Mouse (Mus musculus): ENCODE measurements at regions not wholly inside any gene's neighbourhood (a gene's known extent, or its start where the extent isn't known, plus 50 kb on each side); places are given as distances from the start of the nearest gene placed in this dataset.

DNA sequence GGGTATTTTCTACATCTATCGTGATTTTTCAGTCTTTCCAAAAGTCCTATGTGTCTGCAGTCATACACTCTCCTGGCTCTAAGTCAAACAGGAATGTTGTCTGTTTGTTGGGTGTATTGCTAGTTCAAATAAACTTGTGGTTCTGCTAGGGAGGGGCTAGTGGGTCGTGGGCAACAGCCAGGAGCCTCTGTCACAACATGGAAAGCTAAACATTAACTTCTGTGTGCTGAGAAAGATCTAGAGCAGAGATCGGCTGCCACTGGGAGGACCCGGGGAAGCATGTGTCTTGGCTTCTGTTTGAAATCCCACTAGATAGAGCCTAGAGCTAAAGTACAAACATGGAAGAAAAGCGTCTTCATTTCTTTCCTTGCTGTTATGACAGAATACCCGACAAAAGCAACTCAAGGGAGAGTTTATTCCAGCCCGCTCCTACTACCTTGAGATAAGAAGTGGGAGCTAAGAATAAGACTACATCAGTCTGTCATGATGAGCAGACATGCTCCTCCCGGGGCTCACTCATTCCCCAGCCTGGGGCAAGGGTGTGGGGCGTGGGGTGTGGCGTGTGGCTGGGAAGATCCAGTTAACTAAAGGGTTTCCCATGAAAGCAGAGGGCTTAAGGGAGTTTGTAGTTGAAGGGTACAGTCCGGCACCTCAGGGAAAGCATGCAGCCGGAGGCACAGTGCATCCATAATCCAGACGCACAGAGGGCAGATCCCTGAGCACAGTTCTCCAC is 190.7 kb downstream of the Rybp start:
- Histone ChIP-seq H3K36me3 (ENCODE audit: control insufficient read depth, insufficient read depth) (no peaks in the 10 kb centered on the region), H3ac (ENCODE audit: control insufficient read depth, insufficient read length) (no peak overlapping the region), H3K4me3 (no peak overlapping the region), H3K79me2 (ENCODE audit: control insufficient read depth, insufficient read depth) (no peaks in the 10 kb centered on the region), H3K27me3 (ENCODE audit: control insufficient read depth, insufficient read depth, insufficient read length) (peaks cover 26% of the 10 kb centered on the region), H3K4me2 (ENCODE audit: low read depth) (no peak overlapping the region)
- no peak for TF ChIP-seq USF1 (IDR thresholded peaks at IDR 0.05; ENCODE audit: low read depth)
- TF ChIP-seq SRF (IDR thresholded peaks at IDR 0.05; ENCODE audit: control insufficient read depth, insufficient read length, low read depth), result no peak
- no peak for TF ChIP-seq CEBPB (IDR thresholded peaks at IDR 0.05; ENCODE audit: insufficient read depth, poor library complexity, severe bottlenecking)
- no peak for TF ChIP-seq POLR2AphosphoS2 (IDR thresholded peaks at IDR 0.05; ENCODE audit: insufficient read length, low read depth)
- TF ChIP-seq REST (IDR thresholded peaks at IDR 0.05; ENCODE audit: insufficient read depth, insufficient read length), result no peak
- TF ChIP-seq POLR2A (IDR thresholded peaks at IDR 0.05; ENCODE audit: insufficient read length, low read depth), result no peak
- TF ChIP-seq TCF3 (IDR thresholded peaks at IDR 0.05; ENCODE audit: insufficient read length, low read depth), result no peak
- TF ChIP-seq TCF12 (IDR thresholded peaks at IDR 0.05; ENCODE audit: insufficient read depth, poor library complexity, severe bottlenecking), result no peak
- no peak for TF ChIP-seq MYOD1 (IDR thresholded peaks at IDR 0.05; ENCODE audit: control insufficient read depth in 1 of 3, insufficient read length in 2 of 3, low read depth in 2 of 3)
- TF ChIP-seq MYOG (IDR thresholded peaks at IDR 0.05; ENCODE audit: control insufficient read depth in 1 of 3, insufficient read depth in 1 of 3, insufficient read length in 2 of 3, low read depth in 2 of 3), result no peak
- TF ChIP-seq MAX (IDR thresholded peaks at IDR 0.05; ENCODE audit: low read depth), result no peak
- no peak for TF ChIP-seq E2F4 (IDR thresholded peaks at IDR 0.05; ENCODE audit: insufficient read depth)

DNA sequence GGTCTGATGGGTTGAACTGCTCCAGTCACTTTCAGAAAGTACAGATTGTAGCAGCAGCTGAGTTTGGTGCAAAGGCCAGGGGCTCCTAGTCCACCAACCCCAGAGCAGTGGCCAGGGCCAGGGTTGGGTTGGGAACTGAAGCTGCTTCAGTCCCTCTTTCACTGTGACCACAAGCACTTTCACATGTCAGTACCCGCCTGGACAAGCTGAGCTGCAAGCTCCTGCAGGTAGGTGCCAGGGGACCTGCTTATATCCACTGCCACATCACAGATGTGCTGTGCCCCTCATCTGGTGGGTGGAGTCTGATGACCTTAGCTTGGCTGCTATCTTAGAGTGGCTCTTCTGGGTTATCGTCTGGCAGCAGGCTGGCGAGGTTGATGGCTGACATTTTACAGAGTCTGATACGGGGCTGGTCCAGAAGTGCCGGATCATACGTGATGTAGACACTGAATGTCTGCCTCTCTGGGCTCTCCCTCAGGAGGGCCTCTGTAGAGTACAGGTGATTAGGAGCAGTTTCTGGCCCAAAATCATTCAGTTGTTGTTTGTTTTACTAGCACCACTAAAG is 192.6 kb downstream of the Rybp start:
- Histone ChIP-seq H3K4me3 (no peak overlapping the region), H3K79me2 (ENCODE audit: control insufficient read depth, insufficient read depth) (no peaks in the 10 kb centered on the region), H3ac (ENCODE audit: control insufficient read depth, insufficient read length) (no peak overlapping the region), H3K4me2 (ENCODE audit: low read depth) (no peak overlapping the region), H3K27me3 (ENCODE audit: control insufficient read depth, insufficient read depth, insufficient read length) (peaks cover 30% of the 10 kb centered on the region), H3K36me3 (ENCODE audit: control insufficient read depth, insufficient read depth) (no peaks in the 10 kb centered on the region)
- TF ChIP-seq POLR2AphosphoS2 (IDR thresholded peaks at IDR 0.05; ENCODE audit: insufficient read length, low read depth) (no peak), POLR2A (IDR thresholded peaks at IDR 0.05; ENCODE audit: insufficient read length, low read depth) (no peak), SRF (IDR thresholded peaks at IDR 0.05; ENCODE audit: control insufficient read depth, insufficient read length, low read depth) (no peak), MAX (IDR thresholded peaks at IDR 0.05; ENCODE audit: low read depth) (no peak), USF1 (IDR thresholded peaks at IDR 0.05; ENCODE audit: low read depth) (no peak), MYOG (IDR thresholded peaks at IDR 0.05; ENCODE audit: control insufficient read depth in 1 of 3, insufficient read depth in 1 of 3, insufficient read length in 2 of 3, low read depth in 2 of 3) (no peak)

DNA sequence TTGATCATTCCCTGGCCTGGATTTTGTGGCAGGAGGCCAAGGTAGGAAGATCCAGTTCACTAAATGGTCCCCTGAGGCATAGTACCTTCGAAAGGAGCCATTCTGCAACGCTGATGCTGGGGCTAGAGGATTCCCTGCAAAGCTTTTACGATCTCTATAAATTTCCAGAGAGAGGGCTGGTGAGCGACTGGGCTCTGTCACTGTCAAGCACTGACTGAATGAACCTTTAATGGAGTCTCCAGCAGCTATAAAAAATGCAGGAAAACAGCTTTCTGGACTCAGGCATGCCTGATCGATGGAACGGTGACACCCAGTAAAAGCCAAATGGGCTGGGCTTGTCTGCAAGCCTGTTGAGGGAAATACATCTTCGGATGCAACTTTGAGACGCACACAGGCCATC is 194.4 kb downstream of the Rybp start:
- no peak overlapping the region for H3K4me2 ChIP-seq (ENCODE audit: low read depth)
- no peaks in the 10 kb centered on the region for H3K79me2 ChIP-seq (ENCODE audit: control insufficient read depth, insufficient read depth)
- peaks cover 28% of the 10 kb centered on the region for H3K27me3 ChIP-seq (ENCODE audit: control insufficient read depth, insufficient read depth, insufficient read length)
- TF ChIP-seq POLR2A (IDR thresholded peaks at IDR 0.05; ENCODE audit: insufficient read length, low read depth), result no peak
- no peak for TF ChIP-seq REST (IDR thresholded peaks at IDR 0.05; ENCODE audit: insufficient read depth, insufficient read length)
- no peak for TF ChIP-seq E2F4 (IDR thresholded peaks at IDR 0.05; ENCODE audit: insufficient read depth)
- TF ChIP-seq MAX (IDR thresholded peaks at IDR 0.05; ENCODE audit: low read depth), result no peak
- no peak for TF ChIP-seq MYOG (IDR thresholded peaks at IDR 0.05; ENCODE audit: control insufficient read depth in 1 of 3, insufficient read depth in 1 of 3, insufficient read length in 2 of 3, low read depth in 2 of 3)
- TF ChIP-seq TCF3 (IDR thresholded peaks at IDR 0.05; ENCODE audit: insufficient read length, low read depth), result no peak
- TF ChIP-seq SRF (IDR thresholded peaks at IDR 0.05; ENCODE audit: control insufficient read depth, insufficient read length, low read depth), result no peak
- TF ChIP-seq MYOD1 (IDR thresholded peaks at IDR 0.05; ENCODE audit: control insufficient read depth in 1 of 3, insufficient read length in 2 of 3, low read depth in 2 of 3), result no peak
- TF ChIP-seq TCF12 (IDR thresholded peaks at IDR 0.05; ENCODE audit: insufficient read depth, poor library complexity, severe bottlenecking), result no peak
- TF ChIP-seq CEBPB (IDR thresholded peaks at IDR 0.05; ENCODE audit: insufficient read depth, poor library complexity, severe bottlenecking), result no peak
- TF ChIP-seq POLR2AphosphoS2 (IDR thresholded peaks at IDR 0.05; ENCODE audit: insufficient read length, low read depth), result no peak
- TF ChIP-seq USF1 (IDR thresholded peaks at IDR 0.05; ENCODE audit: low read depth), result no peak
- H3ac ChIP-seq (ENCODE audit: control insufficient read depth, insufficient read length), result no peak overlapping the region
- no peak overlapping the region for H3K4me3 ChIP-seq
- H3K36me3 ChIP-seq (ENCODE audit: control insufficient read depth, insufficient read depth), result no peaks in the 10 kb centered on the region

DNA sequence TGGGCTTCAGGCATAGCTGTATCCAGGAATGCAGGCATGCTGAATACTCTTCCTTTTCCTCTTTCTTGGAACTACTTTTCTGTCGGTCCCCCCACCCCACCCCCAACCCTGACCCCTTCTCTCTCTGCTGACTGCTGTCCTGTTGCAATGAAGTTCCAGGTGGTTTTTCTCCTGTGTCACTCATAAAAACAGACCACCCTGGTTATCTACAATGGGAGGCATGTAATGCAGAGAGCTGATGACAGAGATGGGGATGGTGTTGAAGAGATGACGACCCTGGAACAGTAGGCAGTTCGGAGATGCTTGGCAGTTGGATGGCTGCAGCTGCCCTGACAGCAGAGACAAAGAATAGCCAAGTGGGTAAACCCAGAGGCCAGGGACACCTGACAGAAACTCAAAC is 195.5 kb downstream of the Rybp start:
- TF ChIP-seq REST (IDR thresholded peaks at IDR 0.05; ENCODE audit: insufficient read depth, insufficient read length) (no peak), POLR2A (IDR thresholded peaks at IDR 0.05; ENCODE audit: insufficient read length, low read depth) (no peak), USF1 (IDR thresholded peaks at IDR 0.05; ENCODE audit: low read depth) (no peak), MYOG (IDR thresholded peaks at IDR 0.05; ENCODE audit: control insufficient read depth in 1 of 3, insufficient read depth in 1 of 3, insufficient read length in 2 of 3, low read depth in 2 of 3) (no peak)
- Histone ChIP-seq H3K27me3 (ENCODE audit: control insufficient read depth, insufficient read depth, insufficient read length) (peaks cover 35% of the 10 kb centered on the region), H3K79me2 (ENCODE audit: control insufficient read depth, insufficient read depth) (no peaks in the 10 kb centered on the region), H3K4me3 (no peak overlapping the region), H3ac (ENCODE audit: control insufficient read depth, insufficient read length) (no peak overlapping the region), H3K36me3 (ENCODE audit: control insufficient read depth, insufficient read depth) (no peaks in the 10 kb centered on the region), H3K4me2 (ENCODE audit: low read depth) (no peak overlapping the region)

DNA sequence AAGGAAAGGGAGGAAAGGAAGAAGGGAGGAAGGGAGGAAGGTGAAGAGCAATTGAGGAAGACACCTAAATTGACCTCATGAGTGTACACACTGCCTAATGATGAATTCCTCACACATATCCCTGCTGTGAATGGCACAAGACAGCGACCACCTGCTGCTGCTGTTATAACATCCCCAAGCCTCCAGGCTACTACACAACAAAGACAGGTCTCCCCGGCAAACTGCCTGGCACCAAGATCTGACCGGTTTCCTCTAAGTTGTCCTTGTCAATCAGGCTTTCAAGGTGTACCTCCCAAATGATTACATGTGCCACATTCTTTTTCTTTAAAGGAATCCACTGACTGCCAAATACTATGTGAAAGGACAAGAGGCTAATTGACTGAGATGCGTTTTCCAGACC is 198.7 kb downstream of the Rybp start:
- no peaks in the 10 kb centered on the region for H3K36me3 ChIP-seq (ENCODE audit: control insufficient read depth, insufficient read depth)
- H3K4me2 ChIP-seq (ENCODE audit: low read depth), result no peak overlapping the region
- no peak overlapping the region for H3ac ChIP-seq (ENCODE audit: control insufficient read depth, insufficient read length)
- H3K27me3 ChIP-seq (ENCODE audit: control insufficient read depth, insufficient read depth, insufficient read length), result peaks cover 38% of the 10 kb centered on the region
- no peak for TF ChIP-seq USF1 (IDR thresholded peaks at IDR 0.05; ENCODE audit: low read depth)
- TF ChIP-seq CEBPB (IDR thresholded peaks at IDR 0.05; ENCODE audit: insufficient read depth, poor library complexity, severe bottlenecking), result no peak
- TF ChIP-seq TCF3 (IDR thresholded peaks at IDR 0.05; ENCODE audit: insufficient read length, low read depth), result no peak
- no peak for TF ChIP-seq MYOD1 (IDR thresholded peaks at IDR 0.05; ENCODE audit: control insufficient read depth in 1 of 3, insufficient read length in 2 of 3, low read depth in 2 of 3)
- no peak for TF ChIP-seq SRF (IDR thresholded peaks at IDR 0.05; ENCODE audit: control insufficient read depth, insufficient read length, low read depth)
- TF ChIP-seq MAX (IDR thresholded peaks at IDR 0.05; ENCODE audit: low read depth), result no peak
- no peak for TF ChIP-seq MYOG (IDR thresholded peaks at IDR 0.05; ENCODE audit: control insufficient read depth in 1 of 3, insufficient read depth in 1 of 3, insufficient read length in 2 of 3, low read depth in 2 of 3)
- TF ChIP-seq POLR2A (IDR thresholded peaks at IDR 0.05; ENCODE audit: insufficient read length, low read depth), result no peak
- no peak for TF ChIP-seq TCF12 (IDR thresholded peaks at IDR 0.05; ENCODE audit: insufficient read depth, poor library complexity, severe bottlenecking)
- no peak overlapping the region for H3K4me3 ChIP-seq
- H3K79me2 ChIP-seq (ENCODE audit: control insufficient read depth, insufficient read depth), result no peaks in the 10 kb centered on the region
